Mouse (Mus musculus) embryonic fibroblast, embryonic 13.5 days (primary cell): Measurements from ENCODE around the gene Tead2.

Experiments
- CTCF ChIP-seq: IDR thresholded peaks from 2 replicates; pipeline ENCODE4 v1.5.1; 2011; ENCODE audit warnings: mild to moderate bottlenecking, control low read depth, low read length, moderate library complexity, borderline replicate concordance; ENCODE audit not compliant: insufficient read depth
- POLR2A ChIP-seq: IDR thresholded peaks from 2 replicates; pipeline ENCODE4 v1.6.1; 2011; ENCODE audit warnings: low read depth, mild to moderate bottlenecking, control low read depth, low read length, moderate library complexity

- TF ChIP-seq CTCF (no peak), POLR2A (no peak)
Observed at GRCm38 (mm10) chr7:45174567-45175280, 40.8 kb upstream of the Tead2 start.
